Mouse (Mus musculus) liver, embryonic 14.5 days (tissue): ENCODE measurements around the gene Hist1h2bn. TPM values are rescaled to one million over a fixed set of nuclear protein-coding genes. Genes with fewer than 3 reads are reported as not detected.
"Not testable (repeated sequence)": the region's sequence is repeated elsewhere in the genome, so short reads cannot be mapped to it uniquely, and the experiment has no call there.

ENCODE experiments used
- ATAC-seq: fragments of 200-750 bp; cut with Nextera tagmentation; 2 replicates; pipeline ENCODE4 v1.8.0; 2017; ENCODE audit warnings: moderate number of reproducible peaks, mild to moderate bottlenecking, moderate library complexity; ENCODE audit not compliant: insufficient read depth
- DNase-seq, 3 experiments: peaks; one replicate each; pipeline ENCODE4 v3.0.0-alpha.2; 2012 to 2013; ENCODE audit warnings: low read depth in 3 of 3, low spot score in 3 of 3
- H3K27ac ChIP-seq: fragments of 300-500 bp; sonication (generic); 2 replicates; pipeline ENCODE4 v1.5.1; 2014; ENCODE audit warnings: moderate library complexity, mild to moderate bottlenecking, control low read depth, inconsistent platforms
- H3K27me3 ChIP-seq: fragments of 300-500 bp; sonication (generic); 2 replicates; pipeline ENCODE4 v1.6.1; 2014; ENCODE audit warnings: mild to moderate bottlenecking, low read length, moderate library complexity; ENCODE audit not compliant: control insufficient read depth, insufficient read depth
- H3K36me3 ChIP-seq: fragments of 300-500 bp; sonication (generic); replicated peaks from 2 replicates; pipeline ENCODE4 v1.6.1; 2014; ENCODE audit warnings: low read depth; ENCODE audit not compliant: control insufficient read depth, insufficient read depth
- H3K4me1 ChIP-seq, 2 experiments: fragments of 200-500 bp in 1 of 2; fragments of 300-500 bp in 1 of 2; sonication (generic) in 1 of 2; replicated peaks; 2 replicates each; pipeline ENCODE4 v1.6.1; 2012 to 2014; ENCODE audit warnings: antibody characterized with exemption in 1 of 2, inconsistent platforms in 1 of 2, low read length in 1 of 2; ENCODE audit not compliant: control insufficient read depth in 2 of 2, insufficient read depth in 2 of 2
- H3K4me2 ChIP-seq: fragments of 300-500 bp; sonication (generic); 2 replicates; pipeline ENCODE4 v1.6.1; 2014; ENCODE audit warnings: low read depth, mild to moderate bottlenecking, control low read depth, moderate library complexity
- H3K4me3 ChIP-seq, 2 experiments: fragments of 200-500 bp in 1 of 2; fragments of 300-500 bp in 1 of 2; sonication (generic) in 1 of 2; 2 replicates each; pipeline ENCODE4 v1.5.1; 2012 to 2014; ENCODE audit warnings: low read depth in 2 of 2, low read length in 2 of 2, mild to moderate bottlenecking in 2 of 2, control low read depth in 1 of 2, inconsistent platforms in 1 of 2, moderate library complexity in 1 of 2; ENCODE audit not compliant: insufficient read depth in 1 of 2
- H3K9ac ChIP-seq: fragments of 300-500 bp; sonication (generic); replicated peaks from 2 replicates; pipeline ENCODE4 v1.6.1; 2014; ENCODE audit warnings: mild to moderate bottlenecking, control low read depth, moderate library complexity
- H3K9me3 ChIP-seq: fragments of 300-500 bp; sonication (generic); 2 replicates; pipeline ENCODE4 v1.6.1; 2016; ENCODE audit warnings: low read length, mixed read lengths; ENCODE audit not compliant: control insufficient read depth
- CTCF ChIP-seq: IDR thresholded peaks from 2 replicates; pipeline ENCODE4 v1.5.1; 2016; ENCODE audit warnings: antibody characterized with exemption, low read depth, control low read depth
- EP300 ChIP-seq: IDR thresholded peaks from 2 replicates; pipeline ENCODE4 v1.6.1; 2016; ENCODE audit warnings: antibody characterized with exemption, low read depth
- WGBS: fragments of 180-500 bp; shearing (Covaris S2); extraction: QIAGEN DNeasy Blood & Tissue Kit; methylation state at CpG from one replicate; pipeline ENCODE4 v1.1.7; 2014; ENCODE audit not compliant: insufficient replicate concordance; 5-methylcytosine and 5-hydroxymethylcytosine counted together
- polyA plus RNA-seq, 2 experiments: library from polyadenylated mRNA; depleted of rRNA in 1 of 2; stranded (reverse) in 1 of 2; unstranded in 1 of 2; fragments of >200 nt; fragmentation: Nextera tagmentation in 1 of 2; extraction: Ambion mirVana in 1 of 2; gene quantifications; 2 replicates each; pipeline versions ENCODE4 v1.2.1 to v1.2.3; 2012 to 2014

The Hist1h2bn gene
- polyA plus RNA-seq, 2 experiments, result 5.4 to 25.2 TPM

DNA sequence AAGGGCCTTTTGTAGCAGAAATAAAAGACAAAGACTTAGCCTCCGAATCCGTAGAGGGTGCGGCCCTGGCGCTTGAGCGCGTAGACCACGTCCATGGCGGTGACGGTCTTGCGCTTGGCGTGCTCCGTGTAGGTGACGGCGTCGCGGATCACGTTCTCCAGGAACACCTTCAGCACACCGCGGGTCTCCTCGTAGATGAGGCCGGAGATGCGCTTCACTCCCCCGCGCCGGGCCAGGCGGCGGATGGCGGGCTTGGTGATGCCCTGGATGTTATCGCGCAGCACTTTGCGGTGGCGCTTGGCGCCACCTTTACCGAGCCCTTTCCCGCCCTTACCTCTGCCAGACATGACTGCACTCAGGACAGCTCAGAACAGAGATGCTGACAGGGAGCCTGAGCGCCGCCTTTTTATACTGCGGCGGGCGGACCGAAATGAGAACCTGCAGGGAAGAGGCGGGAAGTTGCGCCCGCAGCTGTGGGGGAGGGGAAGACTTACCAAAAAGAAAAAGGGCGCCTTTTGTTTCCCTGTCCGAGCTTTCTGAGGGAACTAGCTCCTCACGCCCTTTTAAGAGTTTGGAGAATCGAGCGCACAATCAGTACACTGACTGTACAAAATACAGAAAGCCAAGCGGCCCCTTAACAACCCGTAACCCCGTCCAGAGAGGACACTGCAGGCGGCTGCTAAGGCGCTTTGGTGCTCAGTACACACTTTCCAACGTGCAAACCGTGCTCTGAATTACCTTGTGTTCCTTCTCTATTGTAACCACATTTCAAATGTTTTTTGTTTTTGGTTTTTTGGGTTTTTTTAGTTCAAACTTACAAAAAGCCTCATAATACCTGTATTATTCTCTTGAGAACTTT lies 3.5 kb upstream of the Hist1h2bn start, which contains the start of gene Hist1h4k:
Gene Hist1h4k (minus strand): TSS at position 347 of the 859 bp plus-strand sequence.
- H3K4me2 ChIP-seq, result peak within 1 kb of the TSS; percentile 79
- peak within 1 kb of the TSS; percentile 96 for H3K9ac ChIP-seq
- not testable (repeated sequence) for H3K27me3 ChIP-seq, H3K36me3 ChIP-seq, H3K9me3 ChIP-seq
- peaks cover 11 to 16% of the 10 kb centered on the region in 2 experiments for H3K4me1 ChIP-seq
- peak within 1 kb of the TSS; percentile 97 for H3K27ac ChIP-seq
- peak within 1 kb of the TSS; percentile 72 to 77 for H3K4me3 ChIP-seq
- DNase-seq (peak; percentile 71 to 87 (median 74)), ATAC-seq (peak; percentile 55)
- peak; percentile 90 for TF ChIP-seq EP300
- WGBS, result under 1% methylated on average over 41 of the region's 56 CpGs

DNA sequence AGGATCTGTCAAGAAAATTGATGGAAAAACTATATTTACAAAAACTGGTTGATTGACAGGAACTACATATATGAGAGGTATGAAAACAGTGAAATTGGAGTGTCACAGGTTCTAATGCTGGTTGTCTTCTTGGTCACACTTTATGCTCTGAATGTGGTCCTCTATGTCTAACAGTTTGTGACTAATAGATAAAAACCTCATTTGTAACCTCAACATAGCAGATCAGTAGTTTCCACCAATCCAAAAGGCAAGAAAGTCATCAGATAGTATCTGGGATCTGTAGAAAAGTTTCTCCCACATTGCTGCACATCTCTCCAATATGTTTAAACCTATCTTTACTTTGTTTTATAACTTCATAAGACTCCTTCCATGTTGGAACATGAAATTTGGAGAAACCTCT lies 2.5 kb upstream of the Hist1h2bn start:
- H3K9ac ChIP-seq, result peak overlapping the region; percentile 96
- no peaks in the 10 kb centered on the region for H3K36me3 ChIP-seq
- peak overlapping the region; percentile 79 for H3K4me2 ChIP-seq
- peaks cover 9 to 15% of the 10 kb centered on the region in 2 experiments for H3K4me1 ChIP-seq
- peak overlapping the region; percentile 97 for H3K27ac ChIP-seq
- peak overlapping the region in 1 of 2 experiments; percentile 61; a peak in 1 of 4 replicates for H3K4me3 ChIP-seq
- no peak for ATAC-seq
- no peaks in the 10 kb centered on the region for H3K9me3 ChIP-seq
- TF ChIP-seq EP300 (no peak), CTCF (no peak)
- no peaks in the 10 kb centered on the region for H3K27me3 ChIP-seq
- DNase-seq, result no peak

DNA sequence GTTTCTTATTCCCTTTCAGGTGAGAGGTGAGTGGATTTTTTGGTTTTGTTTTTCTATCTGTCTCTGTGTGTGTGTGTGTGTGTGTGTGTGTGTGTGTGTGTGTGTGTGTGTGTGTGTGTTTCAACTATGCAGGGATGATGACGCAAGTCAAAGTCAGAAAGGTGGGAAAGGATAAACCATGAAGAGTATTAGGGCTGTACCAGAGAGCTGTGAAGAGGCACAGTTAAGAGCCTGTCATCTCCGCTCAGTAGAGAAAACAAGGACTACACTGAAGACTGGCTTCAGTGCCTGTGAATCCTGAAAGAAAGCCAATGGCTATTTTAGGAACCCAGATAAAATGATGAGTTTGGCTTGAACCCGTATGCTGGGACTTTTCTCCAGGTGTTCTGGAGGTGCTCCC lies 2.1 kb upstream of the Hist1h2bn start:
- WGBS, result 34% methylated on average over 3 of the region's 3 CpGs
- Histone ChIP-seq H3K9ac (peak overlapping the region; percentile 96), H3K36me3 (no peaks in the 10 kb centered on the region), H3K27me3 (no peaks in the 10 kb centered on the region), H3K27ac (peak overlapping the region; percentile 97), H3K4me2 (peak overlapping the region; percentile 79), H3K4me3 (peak overlapping the region; percentile 42 to 61; a peak in 3 of 4 replicates), H3K9me3 (no peaks in the 10 kb centered on the region), H3K4me1 (peaks cover 9 to 17% of the 10 kb centered on the region in 2 experiments)
- ATAC-seq (no peak), DNase-seq (no peak)
- TF ChIP-seq EP300 (no peak), CTCF (no peak)

DNA sequence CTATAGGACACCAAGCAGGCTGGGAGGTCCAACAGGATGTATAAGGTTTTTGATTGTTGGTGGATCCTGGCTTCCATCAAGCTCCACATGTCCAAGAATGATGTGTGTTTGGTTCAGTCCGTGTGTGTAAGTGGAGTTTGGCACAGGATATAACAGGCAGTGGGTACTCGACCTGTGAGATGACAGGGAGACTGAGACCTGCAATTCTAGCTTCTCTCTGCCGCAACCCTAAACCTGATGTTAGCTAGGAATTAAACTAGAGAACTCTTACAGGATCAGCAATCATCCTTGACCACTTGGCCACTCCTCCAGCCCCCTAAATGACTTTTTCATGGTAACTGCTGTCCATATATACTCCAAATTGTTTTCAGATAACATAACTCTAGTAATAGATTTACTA lies 1.6 kb upstream of the Hist1h2bn start:
- H3K9ac ChIP-seq, result peak overlapping the region; percentile 96
- no peaks in the 10 kb centered on the region for H3K27me3 ChIP-seq
- H3K36me3 ChIP-seq, result no peaks in the 10 kb centered on the region
- H3K4me1 ChIP-seq, result peaks cover 9 to 14% of the 10 kb centered on the region in 2 experiments
- ATAC-seq (no peak), DNase-seq (peak in 2 of 3 experiments; percentile 39 to 56)
- peak overlapping the region; percentile 97 for H3K27ac ChIP-seq
- 35% methylated on average over 3 of the region's 3 CpGs for WGBS
- H3K9me3 ChIP-seq, result no peaks in the 10 kb centered on the region
- H3K4me2 ChIP-seq, result peak overlapping the region; percentile 79
- no peak for TF ChIP-seq CTCF
- TF ChIP-seq EP300, result 0 out of 2 replicates have a peak, but pooled peaks have one; percentile 2
- peak overlapping the region; percentile 61 to 62 for H3K4me3 ChIP-seq

DNA sequence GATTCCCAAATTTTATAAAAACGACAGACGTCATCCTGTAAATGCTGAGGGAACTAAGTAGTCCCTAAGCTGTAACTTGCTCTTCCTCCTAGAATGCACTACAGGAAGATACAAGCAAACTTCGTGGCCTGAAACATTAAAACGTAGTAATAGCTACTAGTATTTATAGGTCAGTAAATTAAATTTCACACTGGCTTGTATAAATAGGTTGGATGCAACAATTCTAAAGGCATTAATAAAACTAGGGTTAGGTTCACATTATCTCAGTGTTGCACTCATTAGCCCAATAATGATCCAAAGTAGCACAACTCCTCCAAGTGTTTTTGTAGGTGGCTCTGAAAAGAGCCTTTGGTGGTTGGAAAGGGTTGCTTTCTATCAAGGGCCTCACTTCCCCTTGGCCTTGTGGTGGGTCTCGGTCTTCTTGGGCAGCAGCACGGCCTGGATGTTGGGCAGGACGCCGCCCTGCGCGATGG lies 836 bp upstream of the Hist1h2bn start:
- WGBS, result 1% methylated on average over 10 of the region's 10 CpGs
- Histone ChIP-seq H3K27ac (peak overlapping the region; percentile 97), H3K4me2 (peak overlapping the region; percentile 79), H3K9ac (peak overlapping the region; percentile 96), H3K36me3 (no peaks in the 10 kb centered on the region), H3K4me1 (peaks cover 9 to 12% of the 10 kb centered on the region in 2 experiments), H3K27me3 (no peaks in the 10 kb centered on the region), H3K9me3 (no peaks in the 10 kb centered on the region), H3K4me3 (peak overlapping the region; percentile 61 to 66)
- ATAC-seq, result no peak
- TF ChIP-seq EP300 (no peak; the same call in 1 of the 2 replicates), CTCF (no peak; the same call in 1 of the 2 replicates)
- peak in 2 of 3 experiments; percentile 45 to 63 for DNase-seq
